In the genomic region with DNA sequence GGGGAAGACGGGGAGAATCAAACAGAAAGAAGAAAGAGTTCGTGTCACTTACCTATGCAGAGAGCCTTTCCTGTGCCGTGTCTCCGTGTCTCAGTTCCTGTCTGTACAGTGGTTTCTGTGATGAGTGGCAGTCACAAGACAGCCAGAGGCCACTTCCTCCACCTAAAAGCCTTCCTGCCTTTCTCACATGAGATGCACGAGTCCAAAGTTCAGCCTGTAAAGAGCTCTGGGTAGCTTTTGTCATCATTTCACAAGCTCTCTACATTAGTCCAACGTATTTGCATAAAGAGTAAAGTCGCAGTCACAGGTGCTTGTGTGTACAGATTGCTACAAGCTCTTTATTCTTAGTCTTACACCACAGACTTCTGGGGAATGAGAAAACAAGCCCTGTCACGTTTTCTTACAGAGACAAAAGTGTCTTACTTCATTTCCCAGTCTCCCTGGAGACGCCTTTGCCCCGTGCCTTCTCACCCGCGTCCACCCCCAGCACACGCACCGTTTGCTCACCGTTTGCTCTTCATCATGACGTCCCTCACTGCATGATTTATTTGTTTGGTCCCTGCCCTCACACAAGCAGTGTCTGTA, we compare ENCODE assay signal across 8 mouse cellular contexts. TPM values are rescaled to one million over a fixed set of nuclear protein-coding genes. Genes with fewer than 3 reads are reported as not detected.
A peak's percentile ranks its signal among the peaks of the same experiment; 100 is the strongest.
DNase-seq lines count a peak whose midpoint lies in the region; ATAC-seq and TF ChIP-seq lines count a peak whose summit lies in the region.
"Had no signal": no experiment of that assay in that cellular context is flagged by ENCODE, and none has a peak within 500 bp of the region (broad histone marks: within the 10 kb centered on the region; RNA-seq: fewer than 3 reads in every experiment).

A gene (minus strand): TSS at position 288 of the 585 bp plus-strand sequence.

- ATAC-seq in hindbrain, postnatal 0 days: 0 out of 2 replicates have a peak, but pooled peaks have one; percentile 29

- H3K4me1 ChIP-seq in hindbrain, postnatal 0 days (ENCODE audit: insufficient read depth, low read length): no peaks in the 10 kb centered on the region
- H3K4me1 ChIP-seq: embryonic facial prominence, embryonic 12.5 days had no signal

- no peak within 1 kb of the TSS for H3K27ac ChIP-seq in hindbrain, postnatal 0 days
- H3K27ac ChIP-seq: embryonic facial prominence, embryonic 12.5 days had no signal

- peak within 1 kb of the TSS; percentile 17; the same call in 1 of the 2 replicates for H3K4me3 ChIP-seq in hindbrain, postnatal 0 days (ENCODE audit: low read length)
- H3K4me3 ChIP-seq: embryonic facial prominence, embryonic 12.5 days had no signal

- H3K9me3 ChIP-seq in hindbrain, postnatal 0 days (ENCODE audit: low read length): no peaks in the 10 kb centered on the region
- H3K9me3 ChIP-seq: embryonic facial prominence, embryonic 12.5 days had no signal

- peak; percentile 16 for DNase-seq in 416B (ENCODE audit: low read depth)
- DNase-seq in B cell, adult 2 months: peak; percentile 74 to 80
- DNase-seq in hindbrain, postnatal 0 days (ENCODE audit: low spot score): no peak
- DNase-seq in lung, postnatal 36 days: peak; percentile 59
- DNase-seq in spleen, adult 18-20 months: peak; percentile 32 to 36
- no peak for DNase-seq in right cerebral cortex, postnatal 14 days
- DNase-seq in left cerebral cortex, postnatal 10 days (ENCODE audit: extremely low spot score in 1 of 2, low spot score in 2 of 2): no peak

- peak within 1 kb of the TSS; percentile 51 for H3K4me2 ChIP-seq in hindbrain, postnatal 0 days (ENCODE audit: low read depth, low read length)
- H3K4me2 ChIP-seq: embryonic facial prominence, embryonic 12.5 days had no signal

- no peaks in the 10 kb centered on the region for H3K27me3 ChIP-seq in hindbrain, postnatal 0 days (ENCODE audit: insufficient read depth, low read length)
- H3K27me3 ChIP-seq: embryonic facial prominence, embryonic 12.5 days had no signal

- no peak within 1 kb of the TSS for H3K9ac ChIP-seq in hindbrain, postnatal 0 days (replicated peaks; ENCODE audit: low read length)
- H3K9ac ChIP-seq: embryonic facial prominence, embryonic 12.5 days had no signal

- no peak for TF ChIP-seq CTCF in hindbrain, postnatal 0 days (IDR thresholded peaks at IDR 0.05; ENCODE audit: low read depth)

- 14% methylated on average over 16 of the region's 16 CpGs for WGBS in hindbrain, postnatal 0 days

- no peaks in the 10 kb centered on the region for H3K36me3 ChIP-seq in hindbrain, postnatal 0 days (ENCODE audit: insufficient read depth, low read length)
- H3K36me3 ChIP-seq: embryonic facial prominence, embryonic 12.5 days had no signal

- intact Hi-C loops in left cerebral cortex, postnatal 10 days (cut with DNase I): no loop called here

RNA-seq across cellular contexts. Expression of the gene that starts here (rescaled TPM):
- total RNA-seq in hindbrain, postnatal 0 days (2014; rRNA removed): 1.9 and 2.7 TPM in 2 replicates
- 4.3 and 5.3 TPM in 2 replicates for polyA plus RNA-seq in hindbrain, postnatal 0 days (2015; fragmentation: Nextera tagmentation; extraction: Ambion mirVana)
- total RNA-seq in left cerebral cortex, postnatal 10 days (2021): 1 to 10 TPM; 3.2 to 4.6 TPM

Comparison
In these comparisons a context has a peak if more than half of its experiments do, and no peak if none do; other contexts are left out.
1. DNase-seq: peak in 416B (single experiment), B cell, adult 2 months (2 of 2), lung, postnatal 36 days (single experiment) and spleen, adult 18-20 months (2 of 2); none in hindbrain, postnatal 0 days (single experiment), right cerebral cortex, postnatal 14 days (single experiment) and left cerebral cortex, postnatal 10 days (0 of 2).